10 mouse cellular contexts compared by ENCODE assay signal in the genomic region with DNA sequence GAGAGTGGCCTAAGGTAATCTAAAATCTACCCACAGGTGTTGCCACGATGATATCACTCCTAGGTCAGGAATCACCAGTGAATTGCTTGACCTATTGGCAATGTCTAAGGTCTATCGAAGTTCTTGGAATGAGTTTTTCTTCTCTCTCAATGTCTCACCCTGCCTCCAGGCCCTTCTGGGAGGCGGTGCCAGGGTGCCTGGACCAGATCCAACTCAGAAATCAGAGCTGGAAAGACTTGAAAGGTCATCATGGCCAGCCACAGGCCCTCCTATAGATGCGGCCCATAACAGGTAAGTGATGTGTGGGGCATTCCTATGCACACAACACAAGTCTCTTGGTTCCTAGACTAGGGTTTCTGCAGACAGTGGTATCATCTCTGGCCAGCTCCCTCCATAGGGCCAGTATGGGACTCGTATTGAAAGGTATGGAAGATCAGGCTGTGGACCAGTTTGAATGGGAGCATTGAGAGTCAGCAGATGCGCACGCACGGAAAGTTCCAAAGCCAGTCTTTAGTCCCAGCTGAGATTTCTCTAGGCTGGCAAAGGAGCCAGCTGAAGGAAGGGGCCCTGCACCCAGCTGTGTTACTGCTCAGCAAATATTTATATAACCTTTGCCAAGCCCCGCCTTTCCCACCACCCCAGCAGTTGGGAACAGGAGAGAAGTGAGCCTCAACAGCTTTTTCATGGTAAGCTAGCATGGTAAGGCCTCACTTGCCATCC.
A peak's percentile ranks its signal among the peaks of the same experiment; 100 is the strongest.
DNase-seq lines count a peak whose midpoint lies in the region; ATAC-seq lines count a peak whose summit lies in the region.
"Had no signal": no experiment of that assay in that cellular context is flagged by ENCODE, and none has a peak within 500 bp of the region (broad histone marks: within the 10 kb centered on the region; RNA-seq: fewer than 3 reads in every experiment).

No protein-coding gene starts in this region.

- no peaks in the 10 kb centered on the region for H3K27me3 ChIP-seq in heart, embryonic 12.5 days (replicated peaks)
- peaks cover 18% of the 10 kb centered on the region for H3K27me3 ChIP-seq in liver, embryonic 11.5 days (replicated peaks; ENCODE audit: control insufficient read depth, insufficient read depth, low read length)
- H3K27me3 ChIP-seq in liver, embryonic 12.5 days (replicated peaks): peaks cover 26% of the 10 kb centered on the region
- no peaks in the 10 kb centered on the region for H3K27me3 ChIP-seq in limb, embryonic 12.5 days
- no peaks in the 10 kb centered on the region for H3K27me3 ChIP-seq in stomach, embryonic 16.5 days (ENCODE audit: control insufficient read depth, insufficient read depth, low read length)

- 65% methylated on average over 9 of the region's 9 CpGs for WGBS in heart, embryonic 12.5 days
- WGBS in liver, embryonic 11.5 days: 72% methylated on average over 9 of the region's 9 CpGs
- WGBS in liver, embryonic 12.5 days (ENCODE audit: insufficient replicate concordance): 66% methylated on average over 9 of the region's 9 CpGs
- 68% methylated on average over 9 of the region's 9 CpGs for WGBS in limb, embryonic 12.5 days
- WGBS in stomach, embryonic 16.5 days: 36% methylated on average over 9 of the region's 9 CpGs

- ATAC-seq in heart, embryonic 12.5 days (ENCODE audit: insufficient number of reproducible peaks, low FRiP score): no peak
- no peak for ATAC-seq in liver, embryonic 11.5 days (replicated peaks; ENCODE audit: low FRiP score)
- no peak for ATAC-seq in liver, embryonic 12.5 days
- ATAC-seq in limb, embryonic 12.5 days (ENCODE audit: insufficient number of reproducible peaks, insufficient read depth, low FRiP score, low TSS enrichment, low read depth): no peak
- ATAC-seq in stomach, embryonic 16.5 days (ENCODE audit: insufficient read depth, low FRiP score): peak; percentile 70; the same call in 1 of the 2 replicates
- ATAC-seq: forebrain, embryonic 14.5 days had no signal

- H3K4me3 ChIP-seq in heart, embryonic 12.5 days: no peak overlapping the region
- no peak overlapping the region for H3K4me3 ChIP-seq in liver, embryonic 11.5 days (ENCODE audit: low read depth, low read length)
- H3K4me3 ChIP-seq in liver, embryonic 12.5 days: no peak overlapping the region
- H3K4me3 ChIP-seq in limb, embryonic 12.5 days (replicated peaks): no peak overlapping the region
- H3K4me3 ChIP-seq in stomach, embryonic 16.5 days (replicated peaks; ENCODE audit: low read length): no peak overlapping the region

- H3K9ac ChIP-seq in heart, embryonic 12.5 days: no peak overlapping the region
- no peak overlapping the region for H3K9ac ChIP-seq in liver, embryonic 11.5 days (ENCODE audit: low read depth, low read length)
- no peak overlapping the region for H3K9ac ChIP-seq in liver, embryonic 12.5 days
- H3K9ac ChIP-seq in limb, embryonic 12.5 days (replicated peaks): no peak overlapping the region
- H3K9ac ChIP-seq in stomach, embryonic 16.5 days (ENCODE audit: low read length): no peak overlapping the region

- no peak for DNase-seq in heart, adult 9 months (ENCODE audit: low spot score in 2 of 2)
- DNase-seq in liver, embryonic 11.5 days (ENCODE audit: low spot score): no peak
- DNase-seq in cerebellum, adult 11 months: no peak
- DNase-seq in spleen, adult 12 weeks (ENCODE audit: low spot score): no peak
- DNase-seq: thymus, adult 18-20 months had no signal

- H3K9me3 ChIP-seq in heart, embryonic 12.5 days (replicated peaks): no peaks in the 10 kb centered on the region
- H3K9me3 ChIP-seq in liver, embryonic 11.5 days (ENCODE audit: control insufficient read depth, low read length): no peaks in the 10 kb centered on the region
- H3K9me3 ChIP-seq in liver, embryonic 12.5 days (replicated peaks): no peaks in the 10 kb centered on the region
- no peaks in the 10 kb centered on the region for H3K9me3 ChIP-seq in limb, embryonic 12.5 days
- H3K9me3 ChIP-seq in stomach, embryonic 16.5 days (replicated peaks; ENCODE audit: control insufficient read depth, low read length): no peaks in the 10 kb centered on the region

- peak overlapping the region; percentile 1; the same call in 1 of the 2 replicates for H3K27ac ChIP-seq in heart, embryonic 12.5 days (ENCODE audit: poor library complexity, severe bottlenecking)
- H3K27ac ChIP-seq in liver, embryonic 11.5 days (ENCODE audit: low read depth, low read length): no peak overlapping the region
- H3K27ac ChIP-seq in liver, embryonic 12.5 days: no peak overlapping the region
- H3K27ac ChIP-seq in limb, embryonic 12.5 days: no peak overlapping the region
- peak overlapping the region; percentile 46; the same call in 1 of the 2 replicates for H3K27ac ChIP-seq in stomach, embryonic 16.5 days (ENCODE audit: low read length)

- H3K4me1 ChIP-seq in heart, embryonic 12.5 days (replicated peaks): peaks cover 75% of the 10 kb centered on the region
- H3K4me1 ChIP-seq in liver, embryonic 11.5 days (replicated peaks; ENCODE audit: control insufficient read depth, insufficient read depth, low read length): peaks cover 36% of the 10 kb centered on the region
- peaks cover 36% of the 10 kb centered on the region for H3K4me1 ChIP-seq in liver, embryonic 12.5 days
- H3K4me1 ChIP-seq in limb, embryonic 12.5 days (replicated peaks): peaks cover 83% of the 10 kb centered on the region
- H3K4me1 ChIP-seq in stomach, embryonic 16.5 days (ENCODE audit: control insufficient read depth, insufficient read depth, low read length): peaks cover 40% of the 10 kb centered on the region

- no peak overlapping the region for H3K4me2 ChIP-seq in heart, embryonic 12.5 days
- H3K4me2 ChIP-seq in liver, embryonic 11.5 days: peak overlapping the region; percentile 5; the same call in 1 of the 2 replicates
- H3K4me2 ChIP-seq in liver, embryonic 12.5 days: no peak overlapping the region
- 0 out of 2 replicates have a peak overlapping the region, but pooled peaks have one; percentile 13 for H3K4me2 ChIP-seq in limb, embryonic 12.5 days
- H3K4me2 ChIP-seq in stomach, embryonic 16.5 days (ENCODE audit: low read depth, low read length): no peak overlapping the region

- H3K36me3 ChIP-seq in heart, embryonic 12.5 days: no peaks in the 10 kb centered on the region; the same call in 1 of the 2 replicates
- H3K36me3 ChIP-seq in liver, embryonic 11.5 days (ENCODE audit: control insufficient read depth, insufficient read depth, low read length): no peaks in the 10 kb centered on the region
- no peaks in the 10 kb centered on the region for H3K36me3 ChIP-seq in liver, embryonic 12.5 days
- no peaks in the 10 kb centered on the region for H3K36me3 ChIP-seq in limb, embryonic 12.5 days
- H3K36me3 ChIP-seq in stomach, embryonic 16.5 days (ENCODE audit: control insufficient read depth, insufficient read depth, low read length): no peaks in the 10 kb centered on the region

Comparison
In these comparisons a context has a peak if more than half of its experiments do, and no peak if none do; other contexts are left out.
1. H3K4me2 ChIP-seq: peak in liver, embryonic 11.5 days (single experiment) and limb, embryonic 12.5 days (single experiment); none in heart, embryonic 12.5 days (single experiment), liver, embryonic 12.5 days (single experiment) and stomach, embryonic 16.5 days (single experiment).
2. H3K27ac ChIP-seq: peak in heart, embryonic 12.5 days (single experiment) and stomach, embryonic 16.5 days (single experiment); none in liver, embryonic 11.5 days (single experiment), liver, embryonic 12.5 days (single experiment) and limb, embryonic 12.5 days (single experiment).